Mouse (Mus musculus) erythroid progenitor cell, adult 5-6 weeks (primary cell): ENCODE data around the gene Bag5. TPM values are rescaled to one million over a fixed set of nuclear protein-coding genes. Genes with fewer than 3 reads are reported as not detected.

Source experiments
- ATAC-seq: replicated peaks from 2 replicates; pipeline ENCODE4 v1.8.0; 2016; ENCODE audit warnings: moderate number of reproducible peaks, mild to moderate bottlenecking, moderate TSS enrichment, inconsistent platforms; ENCODE audit not compliant: poor library complexity, low FRiP score, severe bottlenecking
- total RNA-seq, 2 experiments: library from RNA; stranded (forward) in 1 of 2; stranded (reverse) in 1 of 2; fragments of 150-400 nt in 1 of 2; fragments of 186-747, 209-891 nt in 1 of 2; gene quantifications; 2 replicates each; pipeline versions ENCODE4 v1.2.3 to v1.2.4; 2015 to 2017; ENCODE audit warnings: low replicate concordance in 2 of 2

Gene Bag5
- 5.4 and 6.3 TPM in 2 replicates for total RNA-seq (2015; ENCODE audit: low replicate concordance)
- 1.2 and 8.1 TPM in 2 replicates for total RNA-seq (2017; ENCODE audit: low replicate concordance)

DNA sequence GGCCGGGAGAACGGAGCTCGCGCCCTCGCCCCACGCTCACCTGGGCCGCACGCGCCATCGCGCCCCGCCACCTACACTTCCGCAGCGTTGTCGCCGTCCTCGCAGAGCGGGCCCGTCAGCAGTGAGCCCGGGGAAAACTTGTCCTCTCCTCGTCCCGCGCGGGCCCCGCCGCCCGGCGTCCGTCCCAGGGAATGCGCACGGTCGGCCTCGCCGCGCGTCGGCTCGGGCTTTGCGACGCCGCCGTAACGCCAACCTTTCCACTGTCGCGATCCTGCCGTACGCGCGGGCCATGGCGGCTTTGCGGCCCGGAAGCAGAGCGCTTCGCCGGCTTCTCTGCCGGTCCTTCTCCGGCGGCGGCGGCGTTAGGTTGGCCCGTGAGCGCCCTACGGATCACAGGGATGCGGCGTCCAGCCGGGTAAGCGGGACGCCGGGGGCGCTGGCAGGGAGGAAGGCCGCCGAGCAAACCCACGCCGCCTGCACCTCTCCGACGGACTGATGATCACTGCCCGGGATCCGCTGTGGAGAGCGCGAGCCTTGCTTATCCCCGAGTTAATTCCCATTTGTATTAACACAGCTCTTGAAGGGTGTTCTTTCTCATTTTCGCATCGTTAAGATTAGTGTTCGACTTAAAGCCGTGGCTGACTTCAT lies at the start of gene Bag5, which contains the start of gene Apopt1:
TSS of gene Bag5 (minus strand) at position 254 of the 648 bp plus-strand sequence.
TSS of gene Apopt1 (plus strand) at position 258 of the 648 bp plus-strand sequence.
- ATAC-seq, result peak; percentile 79

GRCm38 (mm10) chr12:111760306-111760908 lies 47.4 kb upstream of the Bag5 start:
- no peak for ATAC-seq

DNA sequence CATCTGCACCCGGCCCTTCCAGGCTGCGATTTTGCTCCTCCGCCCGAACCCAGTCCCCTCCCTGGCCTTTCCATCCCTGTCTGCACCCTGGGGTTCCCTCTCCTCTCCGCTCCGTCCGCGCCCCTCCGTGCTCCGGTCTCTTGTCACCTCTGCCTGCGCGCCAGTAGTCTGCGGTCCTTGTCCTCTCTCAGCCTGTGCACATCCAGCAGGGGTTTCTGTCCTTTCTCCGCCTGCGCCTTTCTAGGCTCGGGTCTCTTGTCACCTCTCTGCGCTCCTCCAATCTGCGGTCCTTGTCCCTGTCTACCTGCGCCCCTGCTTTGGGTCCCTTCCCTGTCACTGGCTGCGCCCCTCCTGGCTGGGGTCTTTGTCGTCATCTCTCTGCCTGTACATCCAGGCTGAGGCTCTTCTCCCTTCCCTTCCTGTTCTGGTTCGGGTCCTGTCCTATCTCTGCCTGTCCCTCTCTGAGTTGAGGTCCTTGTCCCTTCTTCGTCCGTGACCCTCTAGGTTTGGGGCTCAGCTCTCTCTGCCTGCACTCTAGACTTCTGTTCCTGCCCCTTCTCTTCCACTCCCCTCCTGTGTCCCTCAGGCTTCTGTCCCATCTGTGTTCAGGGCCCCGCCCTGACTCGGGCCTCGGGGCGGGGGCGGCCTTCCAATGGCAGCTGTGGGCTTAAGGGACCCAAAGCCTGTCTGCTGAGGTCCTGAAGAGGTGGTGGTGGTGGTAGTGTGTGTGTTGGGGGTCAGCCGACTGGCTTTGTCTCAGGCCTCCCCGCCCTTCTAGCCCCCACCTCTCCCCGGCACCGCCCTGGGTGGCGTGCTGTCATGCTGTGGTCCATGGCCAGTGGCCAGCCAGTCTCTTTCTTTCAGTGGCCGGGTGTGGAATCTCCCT lies 46.4 kb upstream of the Bag5 start:
- ATAC-seq, result peak; percentile 41

- ATAC-seq, result peak; percentile 78
Observed at GRCm38 (mm10) chr12:111758381-111759175, 45.5 kb upstream of the Bag5 start, which contains the start of gene Klc1. Gene Klc1, plus strand, starts transcription at chr12:111758849.

DNA sequence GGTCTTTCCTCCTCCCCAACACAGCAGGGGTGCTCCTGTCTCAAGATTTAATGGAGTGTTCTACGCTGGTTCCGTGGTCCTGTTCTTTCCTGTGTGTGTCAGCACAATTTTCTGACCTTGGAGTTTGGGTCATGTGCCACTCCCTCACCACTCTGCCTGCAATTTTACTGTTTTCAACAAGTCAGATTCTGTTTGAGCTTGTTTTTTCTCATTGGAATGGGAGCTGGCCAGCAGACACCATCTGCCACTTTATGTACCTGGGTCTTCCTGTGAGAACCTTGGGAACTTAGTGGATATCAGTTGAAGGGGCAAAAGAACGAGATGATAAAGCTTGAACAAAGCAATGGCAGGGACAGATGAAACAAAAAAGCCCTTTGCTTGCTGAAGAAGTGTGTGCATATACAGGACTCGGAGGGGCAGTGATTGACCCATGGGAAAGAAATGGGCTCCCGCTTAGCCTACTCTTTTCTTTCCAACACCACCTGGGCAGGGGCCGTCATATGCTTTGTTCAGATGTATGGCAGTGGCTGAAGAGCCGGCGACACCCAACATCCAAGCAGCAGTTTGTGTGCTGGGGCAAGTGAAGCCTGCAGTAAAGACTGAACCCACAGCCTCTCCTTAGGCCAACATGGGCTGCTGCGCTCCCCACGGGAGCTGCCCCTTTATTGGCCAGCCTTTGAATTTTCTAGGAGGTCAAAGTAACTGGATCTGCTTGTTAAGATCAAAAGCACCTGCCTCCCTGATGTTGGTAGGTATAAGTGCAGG lies 44.7 kb upstream of the Bag5 start:
- no peak for ATAC-seq

GRCm38 (mm10) chr12:111756698-111757082 lies 43.6 kb upstream of the Bag5 start:
- no peak for ATAC-seq

- ATAC-seq, result no peak
Observed at GRCm38 (mm10) chr12:111756082-111756697, 43.1 kb upstream of the Bag5 start.

DNA sequence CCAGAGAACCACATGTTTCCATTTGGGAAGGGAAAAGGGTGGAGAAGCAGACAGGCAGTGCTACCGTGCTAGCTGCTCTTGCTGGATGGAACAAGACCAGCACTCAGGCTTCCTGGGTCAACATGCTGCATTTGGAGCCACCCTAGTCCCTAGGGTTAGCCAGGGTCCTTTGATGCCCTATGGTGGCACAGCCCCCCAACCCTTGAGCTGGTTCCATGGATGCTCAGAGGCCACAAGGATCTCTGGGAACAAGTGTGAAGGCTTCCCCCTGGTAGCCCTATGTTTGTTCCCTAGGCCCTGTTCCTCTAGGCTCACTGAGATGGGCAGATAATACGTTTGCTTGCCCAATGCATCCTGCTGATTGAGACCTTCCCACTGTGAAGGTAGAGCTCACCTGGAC lies 42.2 kb upstream of the Bag5 start:
- no peak for ATAC-seq

DNA sequence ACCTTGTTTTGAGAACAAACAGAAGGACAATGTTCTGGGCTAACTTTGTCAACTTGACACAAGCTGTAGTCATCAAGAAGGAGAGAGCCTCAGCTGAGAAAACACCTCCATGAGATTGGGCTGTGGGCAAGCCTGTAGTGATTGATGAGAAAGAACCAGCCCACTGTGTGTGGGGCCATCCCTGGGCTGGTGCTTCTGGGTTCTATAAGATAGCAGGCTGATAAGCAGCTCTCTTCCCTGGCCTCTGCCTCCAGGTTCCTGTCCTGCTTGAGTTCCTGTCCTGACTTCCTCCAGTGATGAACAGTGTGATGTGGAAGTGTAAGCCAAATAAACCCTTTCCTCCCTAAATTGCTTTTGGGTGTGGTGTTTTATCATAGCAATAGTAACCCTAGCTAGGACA lies 41.7 kb upstream of the Bag5 start:
- no peak for ATAC-seq

DNA sequence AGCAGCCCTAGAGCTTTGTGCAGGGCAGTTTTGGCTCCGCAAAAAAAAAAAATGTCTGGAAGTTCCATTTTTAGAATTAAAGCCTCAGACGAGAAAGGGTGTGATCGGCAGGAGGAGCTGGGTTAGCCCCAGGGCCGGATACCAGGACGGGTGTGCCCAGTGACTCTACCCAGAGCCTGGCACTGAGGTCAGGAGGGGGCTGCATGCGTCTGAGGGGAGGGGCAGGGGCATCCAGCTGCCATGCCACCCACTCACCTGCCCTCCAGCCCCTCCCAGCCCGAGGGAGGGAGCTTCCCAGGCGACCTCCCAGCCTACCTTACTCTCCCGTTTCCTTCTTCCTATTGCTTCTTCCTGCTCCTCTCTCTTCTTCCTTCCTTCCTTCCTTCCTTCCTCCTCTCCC lies 40.3 kb upstream of the Bag5 start:
- no peak for ATAC-seq

GRCm38 (mm10) chr12:111752491-111752890 lies 39.4 kb upstream of the Bag5 start:
- no peak for ATAC-seq

GRCm38 (mm10) chr12:111750739-111751138 lies 37.7 kb upstream of the Bag5 start:
- no peak for ATAC-seq

- no peak for ATAC-seq
Observed at GRCm38 (mm10) chr12:111747421-111747820, 34.4 kb upstream of the Bag5 start.

DNA sequence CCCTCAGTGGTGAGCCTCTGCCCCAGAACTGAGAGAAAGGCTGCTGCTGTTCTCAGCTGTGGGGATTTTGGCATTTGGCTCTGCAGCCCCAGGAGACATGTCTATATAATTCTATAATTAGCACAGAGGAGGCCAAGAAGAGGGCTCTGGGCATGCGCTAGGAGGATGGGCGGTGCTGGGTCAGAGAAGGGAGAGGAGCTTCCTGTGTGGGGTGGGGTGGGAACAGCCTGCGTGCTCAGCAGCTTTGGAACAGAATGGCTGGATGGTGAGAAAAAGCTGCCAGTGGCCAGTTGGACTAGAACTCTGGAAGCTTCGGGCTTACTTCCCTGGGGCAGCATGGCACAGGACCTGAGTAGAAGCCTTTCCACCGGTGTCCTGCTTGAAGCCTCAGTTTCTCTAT lies 33.0 kb upstream of the Bag5 start:
- ATAC-seq, result no peak

- no peak for ATAC-seq
Observed at GRCm38 (mm10) chr12:111745274-111745673, 32.2 kb upstream of the Bag5 start.

DNA sequence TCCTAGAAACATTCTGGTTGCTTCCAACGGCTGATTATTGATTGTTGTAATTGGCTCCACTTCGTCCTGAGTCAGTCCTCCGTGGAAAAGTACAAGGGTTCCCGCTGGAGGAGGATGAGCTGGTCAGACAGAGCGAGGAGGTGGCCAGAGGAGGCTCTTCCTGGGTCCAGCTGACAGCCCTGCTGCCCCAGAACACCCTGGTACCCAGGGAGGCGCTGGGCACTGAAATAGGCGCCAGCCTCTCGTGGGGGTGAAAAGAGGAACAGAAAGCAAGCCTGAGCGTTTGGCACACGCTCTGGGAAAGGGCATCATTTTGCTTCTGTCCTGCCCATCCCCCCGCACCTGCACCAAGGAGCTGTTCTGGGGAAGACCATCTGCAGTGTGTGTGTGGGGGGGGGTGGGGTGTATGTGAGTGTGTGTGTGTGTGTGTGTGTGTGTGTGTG lies 30.9 kb upstream of the Bag5 start:
- ATAC-seq, result no peak

GRCm38 (mm10) chr12:111743419-111743818 lies 30.4 kb upstream of the Bag5 start:
- no peak for ATAC-seq

GRCm38 (mm10) chr12:111741338-111741737 lies 28.3 kb upstream of the Bag5 start:
- no peak for ATAC-seq

- no peak for ATAC-seq
Observed at GRCm38 (mm10) chr12:111738754-111739153, 25.7 kb upstream of the Bag5 start.
